Mouse (Mus musculus) 3134 (cell line): ENCODE data around the gene Sfxn3.

Experiments
- DNase-seq: peaks from one replicate; pipeline ENCODE4 v3.0.0-alpha.2; 2011; ENCODE audit warnings: low spot score; ENCODE audit not compliant: insufficient read length; ENCODE audit errors: extremely low read depth

Sfxn3 gene

GRCm38 (mm10) chr19:45074580-45075322, 27.4 kb downstream of the Sfxn3 start, which contains the start of gene Kazald1:
Gene Kazald1, plus strand, starts transcription at chr19:45075241.
- peak; percentile 94 for DNase-seq

DNA sequence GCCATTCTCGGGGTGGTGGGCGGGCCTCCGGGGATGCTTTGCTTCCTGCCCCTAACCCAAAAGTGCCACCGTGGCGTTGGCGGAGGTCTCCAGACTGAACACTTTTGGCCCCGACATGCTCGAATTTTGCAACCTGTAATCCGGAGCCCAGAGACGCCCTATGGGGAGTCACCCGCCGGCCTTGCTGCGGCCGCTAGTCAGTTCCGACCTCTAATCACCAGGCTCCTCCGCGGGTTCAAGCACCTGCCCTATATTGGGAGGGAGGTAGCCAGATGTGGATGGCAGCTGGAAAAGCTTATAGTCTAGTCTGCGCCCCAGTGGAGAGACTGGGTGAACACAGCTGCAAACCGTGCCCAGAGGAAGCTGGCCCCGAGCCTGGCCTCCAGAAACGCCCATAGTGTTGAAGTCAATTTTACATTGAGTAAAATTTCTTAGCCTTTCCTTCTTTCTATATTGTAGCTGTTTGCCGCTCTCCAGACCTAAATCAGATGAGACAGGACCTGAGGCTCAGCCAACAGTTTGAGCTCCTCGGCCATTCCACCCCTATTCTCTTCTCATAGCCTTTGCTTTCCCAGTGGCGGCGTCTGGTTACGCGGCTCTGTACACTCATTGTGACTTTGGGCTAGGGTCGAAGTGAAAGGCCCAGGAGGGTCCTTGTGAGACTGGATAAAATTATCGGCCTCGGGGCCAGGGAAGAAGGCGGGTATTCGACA, 28.2 kb downstream of the Sfxn3 start:
- no peak for DNase-seq

DNA sequence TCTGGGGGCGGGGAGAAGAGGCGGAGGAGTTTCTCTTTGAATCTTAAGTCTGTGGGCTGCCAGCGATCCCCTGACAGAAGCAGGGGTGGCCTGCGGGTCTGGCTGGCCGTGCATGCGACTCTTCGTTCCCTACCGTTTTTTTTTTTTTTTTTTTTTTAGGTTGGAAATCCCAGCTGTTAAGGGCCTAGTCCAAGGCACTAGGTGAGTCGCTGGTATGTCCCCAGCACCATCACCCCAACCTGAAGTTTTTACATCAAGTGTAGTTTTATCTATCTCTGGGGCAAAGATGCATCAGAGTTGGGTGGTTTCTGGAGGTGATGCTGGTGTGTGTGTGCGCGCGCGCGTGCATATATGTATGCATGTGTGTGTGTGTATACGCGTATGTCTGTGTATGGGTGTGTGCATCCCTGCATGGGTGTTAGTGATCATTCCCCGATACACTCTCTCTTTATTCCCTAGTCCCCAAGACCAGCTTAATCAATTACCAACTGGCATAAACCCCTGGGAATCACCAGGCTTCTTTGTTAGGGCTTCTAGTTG, 28.8 kb downstream of the Sfxn3 start:
- DNase-seq = peak; percentile 63

DNA sequence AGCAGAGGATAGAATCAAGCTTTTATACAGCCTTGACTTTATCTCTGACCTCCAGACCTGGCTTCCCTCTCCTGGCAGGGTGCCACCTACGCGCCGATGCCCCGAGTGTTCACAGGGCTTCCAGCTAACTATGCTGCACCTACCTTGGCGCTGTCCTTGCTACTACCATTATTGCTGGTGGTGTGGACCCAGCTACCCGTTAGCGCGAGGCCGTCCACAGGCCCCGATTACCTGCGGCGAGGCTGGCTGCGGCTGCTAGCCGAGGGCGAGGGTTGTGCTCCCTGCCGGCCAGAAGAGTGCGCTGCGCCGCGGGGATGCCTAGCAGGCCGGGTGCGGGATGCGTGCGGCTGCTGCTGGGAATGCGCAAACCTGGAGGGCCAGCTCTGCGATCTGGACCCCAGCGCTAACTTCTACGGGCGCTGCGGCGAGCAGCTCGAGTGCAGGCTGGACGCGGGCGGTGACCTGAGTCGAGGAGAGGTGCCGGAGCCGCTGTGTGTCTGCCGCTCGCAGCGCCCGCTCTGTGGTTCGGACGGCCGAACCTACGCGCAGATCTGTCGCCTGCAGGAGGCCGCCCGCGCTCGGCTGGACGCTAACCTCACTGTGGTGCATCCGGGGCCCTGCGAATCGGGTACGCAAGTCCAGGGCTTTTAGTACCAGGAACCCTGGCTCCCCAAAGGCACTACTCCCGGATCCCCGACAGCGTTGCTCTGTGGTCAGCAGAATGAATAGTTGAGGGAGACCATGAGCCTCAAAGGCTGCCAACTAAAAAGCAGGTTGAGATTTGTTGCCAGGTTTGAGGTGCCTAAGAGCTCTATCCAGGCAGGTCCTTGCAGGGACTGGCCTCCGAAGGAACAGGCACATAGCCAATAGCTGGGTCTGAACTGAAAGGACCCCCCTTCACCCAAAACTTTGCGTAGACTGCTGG, 29.5 kb downstream of the Sfxn3 start:
- DNase-seq = peak; percentile 90

DNA sequence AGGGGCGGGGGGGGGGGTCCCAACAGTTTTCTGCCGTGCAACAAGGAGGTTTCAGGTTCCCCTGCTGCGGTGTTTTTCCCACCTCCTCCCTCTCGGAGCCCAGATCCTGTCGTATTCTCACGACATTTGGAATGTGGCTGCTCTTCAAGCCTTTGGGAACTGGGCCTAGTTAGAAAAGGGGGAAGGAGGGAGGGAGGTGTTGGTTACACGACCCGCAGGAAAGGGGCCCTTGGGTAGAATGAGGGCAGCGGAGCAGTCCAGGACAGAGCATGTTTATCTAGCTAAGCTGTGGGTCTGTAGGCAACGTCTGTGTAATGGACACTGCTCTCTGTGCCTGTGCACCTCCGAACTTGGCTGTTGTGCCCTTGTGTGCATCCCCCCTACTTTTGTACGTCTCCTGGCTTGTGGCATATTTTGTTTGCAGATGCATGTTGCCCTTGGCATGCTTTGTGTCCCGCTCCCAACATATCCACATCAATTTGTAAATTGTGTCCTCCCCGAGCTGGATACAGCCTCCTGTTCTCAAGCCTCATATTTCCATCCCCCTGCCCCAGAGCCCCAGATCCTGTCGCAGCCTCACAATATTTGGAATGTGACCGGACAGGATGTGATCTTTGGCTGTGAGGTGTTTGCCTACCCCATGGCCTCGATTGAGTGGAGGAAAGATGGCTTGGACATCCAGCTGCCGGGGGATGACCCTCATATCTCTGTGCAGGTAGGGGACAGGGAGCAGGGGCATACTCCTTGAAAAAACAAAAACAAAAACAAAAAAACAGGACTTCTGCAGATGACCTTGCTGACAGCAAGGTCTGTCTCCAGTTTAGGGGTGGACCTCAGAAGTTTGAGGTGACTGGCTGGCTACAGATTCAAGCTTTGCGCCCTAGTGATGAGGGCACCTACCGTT, 30.7 kb downstream of the Sfxn3 start:
- DNase-seq = no peak

- DNase-seq = no peak
These were observed 31.9 kb downstream of the Sfxn3 start for GRCm38 (mm10) chr19:45078971-45079764.

GRCm38 (mm10) chr19:45079769-45080515, 32.6 kb downstream of the Sfxn3 start:
- DNase-seq = peak; percentile 96

GRCm38 (mm10) chr19:45080711-45081110, 33.4 kb downstream of the Sfxn3 start:
- no peak for DNase-seq

DNA sequence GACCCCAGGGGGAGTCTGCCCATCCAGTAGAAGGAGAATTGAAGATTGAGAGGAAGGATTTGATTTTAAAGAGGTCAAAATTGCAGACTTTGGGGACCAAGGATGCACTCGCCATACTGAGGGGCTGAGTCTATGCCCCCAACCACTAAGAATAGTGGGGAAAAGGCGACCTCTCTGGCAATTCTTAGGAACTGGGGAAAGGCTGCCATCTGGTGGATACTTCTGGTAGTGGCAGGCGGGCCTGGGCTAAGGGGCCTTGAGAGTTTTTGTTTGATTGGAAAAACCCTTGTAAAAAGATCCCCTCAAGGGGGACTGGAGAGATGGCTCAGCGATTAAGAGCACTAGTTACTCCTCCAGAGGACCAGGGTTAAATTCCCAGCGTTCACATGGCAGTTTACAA, 34.0 kb downstream of the Sfxn3 start:
- no peak for DNase-seq

GRCm38 (mm10) chr19:45081841-45082550, 34.7 kb downstream of the Sfxn3 start:
- DNase-seq = peak; percentile 53

GRCm38 (mm10) chr19:45097868-45098267, 50.6 kb downstream of the Sfxn3 start:
- DNase-seq = peak; percentile 37

GRCm38 (mm10) chr19:45100486-45101270, 53.4 kb downstream of the Sfxn3 start:
- no peak for DNase-seq

GRCm38 (mm10) chr19:45105591-45105990, 58.3 kb downstream of the Sfxn3 start:
- no peak for DNase-seq
